Mouse (Mus musculus): Measurements from ENCODE around the gene Cxcl10.
"Not testable (repeated sequence)": the region's sequence is repeated elsewhere in the genome, so short reads cannot be mapped to it uniquely, and the experiment has no call there.

Cxcl10 gene

GRCm38 (mm10) chr5:92369151-92369994 is 20.7 kb upstream of the Cxcl10 start:
- no peak for DNase-seq (ENCODE audit: low read depth)

GRCm38 (mm10) chr5:92368392-92368791 is 19.7 kb upstream of the Cxcl10 start:
- DNase-seq (ENCODE audit: low read depth), result no peak

- DNase-seq (ENCODE audit: low read depth), result no peak
Observed at GRCm38 (mm10) chr5:92366565-92366964, 17.9 kb upstream of the Cxcl10 start.

GRCm38 (mm10) chr5:92365146-92365705 is 16.5 kb upstream of the Cxcl10 start:
- DNase-seq (ENCODE audit: low read depth), result no peak

GRCm38 (mm10) chr5:92364011-92364410 is 15.3 kb upstream of the Cxcl10 start:
- no peak for DNase-seq (ENCODE audit: low read depth)

- DNase-seq (ENCODE audit: low read depth), result no peak
Observed at GRCm38 (mm10) chr5:92363179-92363578, 14.5 kb upstream of the Cxcl10 start.

GRCm38 (mm10) chr5:92358767-92359455 is 10.2 kb upstream of the Cxcl10 start:
- no peak for DNase-seq (ENCODE audit: low read depth)

- no peak for DNase-seq (ENCODE audit: low read depth)
Observed at GRCm38 (mm10) chr5:92358033-92358432, 9.3 kb upstream of the Cxcl10 start.

GRCm38 (mm10) chr5:92353517-92353916 is 4.8 kb upstream of the Cxcl10 start:
- DNase-seq (ENCODE audit: low read depth), result no peak

GRCm38 (mm10) chr5:92352716-92353115 is 4.0 kb upstream of the Cxcl10 start:
- not testable (repeated sequence) for DNase-seq (ENCODE audit: low read depth)

GRCm38 (mm10) chr5:92349731-92350130 is 1.0 kb upstream of the Cxcl10 start:
- DNase-seq (ENCODE audit: low read depth), result no peak

GRCm38 (mm10) chr5:92345006-92345405 is 3.7 kb downstream of the Cxcl10 start:
- no peak for DNase-seq (ENCODE audit: low read depth)

- no peak for DNase-seq (ENCODE audit: low read depth)
Observed at GRCm38 (mm10) chr5:92340606-92341005, 8.1 kb downstream of the Cxcl10 start.

- no peak for DNase-seq (ENCODE audit: low read depth)
Observed at GRCm38 (mm10) chr5:92336743-92337142, 11.9 kb downstream of the Cxcl10 start.

GRCm38 (mm10) chr5:92332359-92332840 is 16.3 kb downstream of the Cxcl10 start:
- DNase-seq (ENCODE audit: low read depth), result no peak

- DNase-seq (ENCODE audit: low read depth), result no peak
Observed at GRCm38 (mm10) chr5:92331635-92332338, 16.9 kb downstream of the Cxcl10 start, which contains the start of gene Art3. Gene Art3, plus strand, starts transcription at chr5:92331827.

- DNase-seq (ENCODE audit: low read depth), result no peak
Observed at GRCm38 (mm10) chr5:92331122-92331521, 17.6 kb downstream of the Cxcl10 start.

- DNase-seq (ENCODE audit: low read depth), result no peak
Observed at GRCm38 (mm10) chr5:92327929-92328328, 20.8 kb downstream of the Cxcl10 start, which contains the start of gene Cxcl9. Gene Cxcl9, minus strand, starts transcription at chr5:92328079.

- no peak for DNase-seq (ENCODE audit: low read depth)
Observed at GRCm38 (mm10) chr5:92327367-92327766, 21.3 kb downstream of the Cxcl10 start.

GRCm38 (mm10) chr5:92323264-92323663 is 25.4 kb downstream of the Cxcl10 start:
- no peak for DNase-seq (ENCODE audit: low read depth)

GRCm38 (mm10) chr5:92322612-92323011 is 26.1 kb downstream of the Cxcl10 start:
- no peak for DNase-seq (ENCODE audit: low read depth)

All from c-Kit-positive CD71-positive TER-119-negative erythroid progenitor cells, embryonic 14.5 days (primary cell).